Mouse (Mus musculus) limb, embryonic 14.5 days (tissue): ENCODE results near the gene Prm2. TPM values are rescaled to one million over a fixed set of nuclear protein-coding genes. Genes with fewer than 3 reads are reported as not detected.

ENCODE experiments used
- ATAC-seq: fragments of 200-750 bp; cut with Nextera tagmentation; 2 replicates; pipeline ENCODE4 v1.8.0; 2017; ENCODE audit warnings: low read depth, moderate number of reproducible peaks, moderate TSS enrichment; ENCODE audit not compliant: low FRiP score
- DNase-seq: peaks from one replicate; pipeline ENCODE4 v3.0.0-alpha.2; 2015; ENCODE audit warnings: low spot score
- H3K27ac ChIP-seq: fragments of 300-500 bp; sonication (generic); replicated peaks from 2 replicates; pipeline ENCODE4 v1.5.1; 2014; ENCODE audit warnings: low read depth, mild to moderate bottlenecking, low read length, moderate library complexity, mixed read lengths
- H3K27me3 ChIP-seq: fragments of 300-500 bp; sonication (generic); 2 replicates; pipeline ENCODE4 v1.6.1; 2014; ENCODE audit warnings: low read length, mixed read lengths; ENCODE audit not compliant: control insufficient read depth, insufficient read depth
- H3K36me3 ChIP-seq: fragments of 300-500 bp; sonication (generic); 2 replicates; pipeline ENCODE4 v1.6.1; 2014; ENCODE audit warnings: mild to moderate bottlenecking, low read length, moderate library complexity, mixed read lengths; ENCODE audit not compliant: control insufficient read depth, insufficient read depth
- H3K4me1 ChIP-seq: fragments of 300-500 bp; sonication (generic); 2 replicates; pipeline ENCODE4 v1.6.1; 2014; ENCODE audit warnings: antibody characterized with exemption, low read length, mixed read lengths; ENCODE audit not compliant: control insufficient read depth, insufficient read depth
- H3K4me2 ChIP-seq: fragments of 300-500 bp; sonication (generic); replicated peaks from 2 replicates; pipeline ENCODE4 v1.6.1; 2014; ENCODE audit warnings: low read depth, mild to moderate bottlenecking, low read length, moderate library complexity; ENCODE audit not compliant: severe bottlenecking
- H3K4me3 ChIP-seq: fragments of 300-500 bp; sonication (generic); replicated peaks from 2 replicates; pipeline ENCODE4 v1.5.1; 2014; ENCODE audit warnings: low read length
- H3K9ac ChIP-seq: fragments of 300-500 bp; sonication (generic); 2 replicates; pipeline ENCODE4 v1.6.1; 2014; ENCODE audit warnings: mild to moderate bottlenecking, low read depth, low read length, moderate library complexity; ENCODE audit not compliant: severe bottlenecking
- H3K9me3 ChIP-seq: fragments of 300-500 bp; sonication (generic); 2 replicates; pipeline ENCODE4 v1.6.1; 2016; ENCODE audit warnings: low read length; ENCODE audit not compliant: control insufficient read depth
- POLR2A ChIP-seq: fragments of 200-500 bp; IDR thresholded peaks from 2 replicates; pipeline ENCODE4 v1.8.0; 2012; ENCODE audit warnings: inconsistent platforms, mild to moderate bottlenecking, moderate library complexity, borderline replicate concordance; ENCODE audit not compliant: insufficient read depth, insufficient read length; ENCODE audit errors: extremely low read depth
- WGBS: fragments of 180-500 bp; shearing (Covaris S2); extraction: QIAGEN DNeasy Blood & Tissue Kit; methylation state at CpG from one replicate; pipeline ENCODE4 v1.1.7; 2014; 5-methylcytosine and 5-hydroxymethylcytosine counted together
- polyA plus RNA-seq, 2 experiments: library from polyadenylated mRNA; depleted of rRNA in 1 of 2; stranded (reverse) in 1 of 2; unstranded in 1 of 2; fragments of >200 nt; fragmentation: Nextera tagmentation in 1 of 2; extraction: Ambion mirVana in 1 of 2; gene quantifications; 2 replicates each; pipeline versions ENCODE4 v1.2.1 to v1.2.3; 2012 to 2014

Prm2 gene
- polyA plus RNA-seq, 2 experiments: not detected

- H3K4me2 ChIP-seq: no peak overlapping the region
- no peaks in the 10 kb centered on the region for H3K36me3 ChIP-seq
- H3K27me3 ChIP-seq: no peaks in the 10 kb centered on the region
- no peak overlapping the region for H3K27ac ChIP-seq
- H3K4me3 ChIP-seq: no peak overlapping the region
- H3K4me1 ChIP-seq: peaks cover 19% of the 10 kb centered on the region
- TF ChIP-seq POLR2A: no peak
- no peak for DNase-seq
- no peak for ATAC-seq
- no peaks in the 10 kb centered on the region for H3K9me3 ChIP-seq
- H3K9ac ChIP-seq: no peak overlapping the region
- 77% methylated on average over 1 of the region's 1 CpGs for WGBS
Observed at GRCm38 (mm10) chr16:10824536-10824935, 28.6 kb upstream of the Prm2 start.

DNA sequence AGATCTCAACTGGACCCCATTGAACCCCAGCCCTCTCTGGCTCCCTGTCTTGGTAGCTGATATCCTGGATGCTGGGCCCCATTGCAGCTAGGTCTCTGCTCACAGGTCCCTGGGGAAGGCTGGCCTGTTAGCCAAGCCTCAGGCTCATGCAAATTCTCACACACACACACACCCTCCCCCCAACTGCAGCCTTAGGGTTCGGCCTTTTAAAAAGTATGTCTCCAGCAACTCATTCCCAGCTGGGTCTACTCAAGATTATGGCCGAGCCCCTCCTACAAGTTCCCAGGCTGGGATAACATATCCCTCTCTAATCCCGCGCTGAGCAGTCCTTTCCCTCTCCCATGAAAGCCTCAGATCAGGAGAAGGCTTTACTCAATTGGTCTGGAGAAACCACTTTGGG, 25.5 kb upstream of the Prm2 start:
- H3K4me2 ChIP-seq: no peak overlapping the region
- no peaks in the 10 kb centered on the region for H3K27me3 ChIP-seq
- H3K36me3 ChIP-seq: no peaks in the 10 kb centered on the region
- 40% methylated on average over 4 of the region's 4 CpGs for WGBS
- DNase-seq: no peak
- H3K9me3 ChIP-seq: no peaks in the 10 kb centered on the region
- peaks cover 17% of the 10 kb centered on the region for H3K4me1 ChIP-seq
- peak overlapping the region; percentile 25; the same call in 1 of the 2 replicates for H3K9ac ChIP-seq
- no peak overlapping the region for H3K4me3 ChIP-seq
- no peak for ATAC-seq
- TF ChIP-seq POLR2A: no peak
- no peak overlapping the region for H3K27ac ChIP-seq

DNA sequence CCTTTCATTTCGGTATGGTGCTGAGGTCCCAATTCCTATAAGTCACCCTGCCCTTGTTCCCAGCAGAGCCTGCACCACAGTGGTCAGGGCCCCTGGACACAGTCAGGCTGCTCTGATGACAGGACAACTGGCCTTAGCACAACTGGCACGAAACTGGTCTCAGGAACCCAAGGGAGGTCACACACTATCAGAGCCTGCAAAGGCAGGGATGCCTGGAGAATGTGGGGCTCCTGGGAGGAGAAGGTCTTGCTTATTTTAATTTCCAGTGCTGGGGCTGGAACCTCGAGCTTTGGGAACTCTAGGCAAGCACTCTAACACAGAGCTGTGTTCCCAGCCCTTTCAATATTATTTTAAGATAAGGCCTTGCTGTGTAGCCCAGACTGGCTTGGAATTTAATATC, 24.0 kb upstream of the Prm2 start:
- WGBS: 65% methylated on average over 3 of the region's 3 CpGs
- Histone ChIP-seq H3K27ac (no peak overlapping the region), H3K4me3 (no peak overlapping the region), H3K4me1 (0 out of 2 replicates have a peak, but pooled peaks cover 5% of the 10 kb centered on the region), H3K4me2 (no peak overlapping the region), H3K36me3 (no peaks in the 10 kb centered on the region), H3K9ac (no peak overlapping the region), H3K9me3 (no peaks in the 10 kb centered on the region), H3K27me3 (no peaks in the 10 kb centered on the region)
- no peak for DNase-seq
- no peak for TF ChIP-seq POLR2A
- ATAC-seq: no peak

- no peak overlapping the region for H3K9ac ChIP-seq
- 80% methylated on average over 4 of the region's 4 CpGs for WGBS
- no peak for DNase-seq
- H3K36me3 ChIP-seq: no peaks in the 10 kb centered on the region
- ATAC-seq: no peak
- no peak for TF ChIP-seq POLR2A
- H3K27me3 ChIP-seq: no peaks in the 10 kb centered on the region
- H3K9me3 ChIP-seq: no peaks in the 10 kb centered on the region
- H3K4me1 ChIP-seq: 0 out of 2 replicates have a peak, but pooled peaks cover 4% of the 10 kb centered on the region
- no peak overlapping the region for H3K4me3 ChIP-seq
- H3K4me2 ChIP-seq: no peak overlapping the region
- H3K27ac ChIP-seq: no peak overlapping the region
Observed at GRCm38 (mm10) chr16:10818579-10819135, 22.7 kb upstream of the Prm2 start.

DNA sequence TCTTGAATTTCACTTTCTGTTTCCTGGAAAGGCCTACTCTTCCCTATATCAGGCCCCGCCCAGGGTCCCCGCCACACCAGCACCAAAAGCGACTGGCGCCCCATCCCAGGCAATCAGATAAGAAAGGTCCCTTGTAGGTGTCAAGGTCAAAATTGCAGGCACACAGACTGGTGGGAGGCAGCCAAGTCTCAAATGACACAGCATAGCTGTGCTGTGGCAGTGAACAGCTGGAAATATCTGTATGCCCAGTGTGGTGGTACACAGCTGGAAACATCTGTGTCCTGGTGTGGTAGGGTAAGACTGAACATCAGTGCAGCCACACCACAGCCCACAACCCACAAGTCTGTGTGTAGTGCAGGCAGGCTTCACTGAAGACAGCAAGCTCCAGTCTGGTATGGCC, 18.9 kb upstream of the Prm2 start:
- H3K36me3 ChIP-seq: no peaks in the 10 kb centered on the region
- DNase-seq (no peak), ATAC-seq (peak; percentile 57; the same call in 1 of the 2 replicates)
- no peak overlapping the region for H3K9ac ChIP-seq
- no peaks in the 10 kb centered on the region for H3K9me3 ChIP-seq
- no peak for TF ChIP-seq POLR2A
- no peaks in the 10 kb centered on the region for H3K4me1 ChIP-seq
- H3K27ac ChIP-seq: no peak overlapping the region
- WGBS: 86% methylated on average over 4 of the region's 4 CpGs
- H3K4me3 ChIP-seq: no peak overlapping the region
- H3K4me2 ChIP-seq: no peak overlapping the region
- H3K27me3 ChIP-seq: no peaks in the 10 kb centered on the region

DNA sequence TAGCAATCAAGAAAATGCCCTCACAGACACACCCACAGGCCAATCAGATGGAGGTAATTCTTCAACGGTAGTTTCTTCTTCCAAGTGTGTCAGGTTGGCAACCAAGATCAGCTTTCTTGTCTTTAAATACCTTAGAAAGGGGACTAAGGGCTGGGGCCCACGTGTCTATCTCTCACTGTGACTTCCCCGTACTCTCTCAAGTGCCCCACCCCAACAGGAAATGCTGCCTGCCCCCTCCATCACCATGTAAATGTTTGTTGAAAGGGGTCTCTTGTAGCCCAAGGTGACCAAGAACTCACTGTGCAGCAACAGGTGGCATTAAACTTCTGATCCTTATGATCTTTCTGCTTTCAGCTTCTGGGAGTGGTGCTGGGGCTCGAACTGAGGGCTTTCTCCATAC, 17.8 kb upstream of the Prm2 start:
- 71% methylated on average over 4 of the region's 4 CpGs for WGBS
- Histone ChIP-seq H3K4me1 (no peaks in the 10 kb centered on the region), H3K4me3 (no peak overlapping the region), H3K9me3 (no peaks in the 10 kb centered on the region), H3K36me3 (no peaks in the 10 kb centered on the region), H3K9ac (no peak overlapping the region), H3K27me3 (no peaks in the 10 kb centered on the region), H3K27ac (no peak overlapping the region), H3K4me2 (no peak overlapping the region)
- ATAC-seq (no peak), DNase-seq (no peak)
- TF ChIP-seq POLR2A: no peak
